Mouse (Mus musculus): Measurements from ENCODE around the gene Pola2. TPM values are rescaled to one million over a fixed set of nuclear protein-coding genes. Genes with fewer than 3 reads are reported as not detected.

Gene Pola2
- polyA plus RNA-seq, 1 experiment: 26.2 TPM

- no peak overlapping the region for H3K27ac ChIP-seq (ENCODE audit: insufficient read depth, low read depth, low read length)
- 69% methylated on average over 5 of the region's 5 CpGs for WGBS
- no peak for DNase-seq
Observed at GRCm38 (mm10) chr19:5988027-5988814, 24.2 kb upstream of the Pola2 start.

GRCm38 (mm10) chr19:5986043-5986442, 22.0 kb upstream of the Pola2 start, which contains the start of gene Slc22a20:
Gene Slc22a20 (minus strand): TSS chr19:5986143.
- Histone ChIP-seq H3K27ac (ENCODE audit: insufficient read depth, low read depth, low read length) (no peak within 1 kb of the TSS), H3K27me3 (replicated peaks; ENCODE audit: control insufficient read depth, insufficient read depth, low read length) (no peaks in the 10 kb centered on the region), H3K4me3 (ENCODE audit: insufficient read depth, low read depth, low read length) (no peak within 1 kb of the TSS), H3K36me3 (ENCODE audit: control insufficient read depth, insufficient read depth, low read length) (no peaks in the 10 kb centered on the region), H3K4me1 (ENCODE audit: control insufficient read depth, insufficient read depth, low read length) (0 out of 2 replicates have a peak, but pooled peaks cover 2% of the 10 kb centered on the region)
- 78% methylated on average over 4 of the region's 4 CpGs for WGBS
- no peak for DNase-seq
- TF ChIP-seq CTCF (conservative IDR thresholded peaks at IDR 0.05; ENCODE audit: insufficient read depth, insufficient read length, low read depth, low read length) (no peak), POLR2A (IDR thresholded peaks at IDR 0.05; ENCODE audit: low read depth, low read length) (no peak)

More at GRCm38 (mm10) chr19:5988027-5988814, 24.2 kb upstream of the Pola2 start:
- no peak for TF ChIP-seq CTCF (conservative IDR thresholded peaks at IDR 0.05; ENCODE audit: insufficient read depth, insufficient read length, low read depth, low read length)
- no peak for TF ChIP-seq POLR2A (IDR thresholded peaks at IDR 0.05; ENCODE audit: low read depth, low read length)
- Histone ChIP-seq H3K4me1 (ENCODE audit: control insufficient read depth, insufficient read depth, low read length) (0 out of 2 replicates have a peak, but pooled peaks cover 2% of the 10 kb centered on the region), H3K4me3 (ENCODE audit: insufficient read depth, low read depth, low read length) (no peak overlapping the region), H3K27me3 (replicated peaks; ENCODE audit: control insufficient read depth, insufficient read depth, low read length) (no peaks in the 10 kb centered on the region), H3K36me3 (ENCODE audit: control insufficient read depth, insufficient read depth, low read length) (no peaks in the 10 kb centered on the region)

GRCm38 (mm10) chr19:5980477-5980876, 16.5 kb upstream of the Pola2 start:
- Histone ChIP-seq H3K27me3 (replicated peaks; ENCODE audit: control insufficient read depth, insufficient read depth, low read length) (no peaks in the 10 kb centered on the region), H3K36me3 (ENCODE audit: control insufficient read depth, insufficient read depth, low read length) (no peaks in the 10 kb centered on the region), H3K27ac (ENCODE audit: insufficient read depth, low read depth, low read length) (no peak overlapping the region), H3K4me3 (ENCODE audit: insufficient read depth, low read depth, low read length) (no peak overlapping the region), H3K4me1 (ENCODE audit: control insufficient read depth, insufficient read depth, low read length) (no peaks in the 10 kb centered on the region)
- TF ChIP-seq CTCF (conservative IDR thresholded peaks at IDR 0.05; ENCODE audit: insufficient read depth, insufficient read length, low read depth, low read length) (no peak), POLR2A (IDR thresholded peaks at IDR 0.05; ENCODE audit: low read depth, low read length) (no peak)
- WGBS: 86% methylated on average over 9 of the region's 9 CpGs
- no peak for DNase-seq

- WGBS: 85% methylated on average over 3 of the region's 3 CpGs
- no peak for DNase-seq
Observed at GRCm38 (mm10) chr19:5977717-5978116, 13.7 kb upstream of the Pola2 start.

GRCm38 (mm10) chr19:5975676-5976075, 11.7 kb upstream of the Pola2 start:
- Histone ChIP-seq H3K4me1 (ENCODE audit: control insufficient read depth, insufficient read depth, low read length) (no peaks in the 10 kb centered on the region), H3K36me3 (ENCODE audit: control insufficient read depth, insufficient read depth, low read length) (no peaks in the 10 kb centered on the region), H3K4me3 (ENCODE audit: insufficient read depth, low read depth, low read length) (no peak overlapping the region), H3K27ac (ENCODE audit: insufficient read depth, low read depth, low read length) (no peak overlapping the region), H3K27me3 (replicated peaks; ENCODE audit: control insufficient read depth, insufficient read depth, low read length) (no peaks in the 10 kb centered on the region)
- DNase-seq: no peak
- WGBS: 70% methylated on average over 4 of the region's 4 CpGs
- TF ChIP-seq POLR2A (IDR thresholded peaks at IDR 0.05; ENCODE audit: low read depth, low read length) (no peak), CTCF (conservative IDR thresholded peaks at IDR 0.05; ENCODE audit: insufficient read depth, insufficient read length, low read depth, low read length) (no peak)

More at GRCm38 (mm10) chr19:5977717-5978116, 13.7 kb upstream of the Pola2 start:
- Histone ChIP-seq H3K4me1 (ENCODE audit: control insufficient read depth, insufficient read depth, low read length) (no peaks in the 10 kb centered on the region), H3K4me3 (ENCODE audit: insufficient read depth, low read depth, low read length) (no peak overlapping the region), H3K27ac (ENCODE audit: insufficient read depth, low read depth, low read length) (no peak overlapping the region), H3K36me3 (ENCODE audit: control insufficient read depth, insufficient read depth, low read length) (no peaks in the 10 kb centered on the region), H3K27me3 (replicated peaks; ENCODE audit: control insufficient read depth, insufficient read depth, low read length) (no peaks in the 10 kb centered on the region)
- TF ChIP-seq CTCF (conservative IDR thresholded peaks at IDR 0.05; ENCODE audit: insufficient read depth, insufficient read length, low read depth, low read length) (no peak), POLR2A (IDR thresholded peaks at IDR 0.05; ENCODE audit: low read depth, low read length) (no peak)

GRCm38 (mm10) chr19:5975112-5975511, 11.1 kb upstream of the Pola2 start:
- Histone ChIP-seq H3K27ac (ENCODE audit: insufficient read depth, low read depth, low read length) (no peak overlapping the region), H3K36me3 (ENCODE audit: control insufficient read depth, insufficient read depth, low read length) (no peaks in the 10 kb centered on the region), H3K4me1 (ENCODE audit: control insufficient read depth, insufficient read depth, low read length) (no peaks in the 10 kb centered on the region), H3K27me3 (replicated peaks; ENCODE audit: control insufficient read depth, insufficient read depth, low read length) (no peaks in the 10 kb centered on the region), H3K4me3 (ENCODE audit: insufficient read depth, low read depth, low read length) (no peak overlapping the region)
- no peak for TF ChIP-seq CTCF (conservative IDR thresholded peaks at IDR 0.05; ENCODE audit: insufficient read depth, insufficient read length, low read depth, low read length)
- no peak for TF ChIP-seq POLR2A (IDR thresholded peaks at IDR 0.05; ENCODE audit: low read depth, low read length)
- DNase-seq: no peak
- WGBS: 82% methylated on average over 4 of the region's 4 CpGs

- Histone ChIP-seq H3K4me3 (ENCODE audit: insufficient read depth, low read depth, low read length) (no peak overlapping the region), H3K27ac (ENCODE audit: insufficient read depth, low read depth, low read length) (no peak overlapping the region), H3K4me1 (ENCODE audit: control insufficient read depth, insufficient read depth, low read length) (peaks cover 5% of the 10 kb centered on the region; the same call in 1 of the 2 replicates), H3K27me3 (replicated peaks; ENCODE audit: control insufficient read depth, insufficient read depth, low read length) (no peaks in the 10 kb centered on the region), H3K36me3 (ENCODE audit: control insufficient read depth, insufficient read depth, low read length) (no peaks in the 10 kb centered on the region)
- TF ChIP-seq POLR2A (IDR thresholded peaks at IDR 0.05; ENCODE audit: low read depth, low read length) (no peak), CTCF (conservative IDR thresholded peaks at IDR 0.05; ENCODE audit: insufficient read depth, insufficient read length, low read depth, low read length) (no peak)
- DNase-seq: no peak
- 92% methylated on average over 10 of the region's 10 CpGs for WGBS
Observed at GRCm38 (mm10) chr19:5967664-5968063, 3.7 kb upstream of the Pola2 start.

Measured in kidney, adult 2 months (tissue).